20 mouse cellular contexts compared by ENCODE assay signal in the genomic region with DNA sequence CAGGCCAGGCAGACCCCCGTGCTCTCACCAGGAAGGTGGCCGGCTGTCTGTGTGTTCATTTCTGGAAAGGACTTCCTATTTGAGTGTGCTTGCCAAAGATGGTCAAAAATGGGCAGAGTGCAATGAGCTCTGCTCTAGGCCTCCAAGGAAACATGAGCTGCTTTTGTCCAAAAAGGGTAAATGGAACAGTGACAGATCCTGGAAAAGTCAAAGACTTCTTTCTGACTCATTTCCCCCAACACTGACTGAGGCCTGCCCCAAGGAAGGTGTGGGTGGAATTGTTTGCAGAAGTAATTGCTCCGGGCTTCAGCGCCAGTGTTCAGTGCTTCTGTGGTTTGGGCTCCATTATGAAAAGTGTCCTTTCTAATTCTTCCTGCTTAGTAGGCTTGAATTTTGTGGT.
"Had no signal": no experiment of that assay in that cellular context is flagged by ENCODE, and none has a peak within 500 bp of the region (broad histone marks: within the 10 kb centered on the region; RNA-seq: fewer than 3 reads in every experiment).

No protein-coding gene starts in this region.

- H3K9ac ChIP-seq: limb, embryonic 12.5 days; limb, embryonic 15.5 days; liver, embryonic 14.5 days; liver, postnatal 0 days; lung, embryonic 14.5 days; midbrain, embryonic 12.5 days; midbrain, embryonic 15.5 days; neural tube, embryonic 13.5 days had no signal

- H3K27ac ChIP-seq: kidney, postnatal 0 days; limb, embryonic 12.5 days; limb, embryonic 15.5 days; liver, embryonic 14.5 days; macrophage; midbrain, embryonic 12.5 days; midbrain, embryonic 15.5 days; neural tube, embryonic 13.5 days had no signal

- DNase-seq: kidney, postnatal 25 days; left cerebral cortex, postnatal 4 days; liver, postnatal 0 days; lung, embryonic 14.5 days; retina, postnatal 1 day; right cerebral cortex, postnatal 25 days; thymus, adult 18-20 months; thymus, postnatal 14 days; thymus, postnatal 4 days had no signal

- H3K36me3 ChIP-seq: limb, embryonic 12.5 days; limb, embryonic 15.5 days; midbrain, embryonic 12.5 days; midbrain, embryonic 15.5 days; neural tube, embryonic 13.5 days had no signal

- H3K4me2 ChIP-seq: limb, embryonic 12.5 days; limb, embryonic 15.5 days; liver, embryonic 11.5 days; lung, embryonic 14.5 days; midbrain, embryonic 12.5 days; midbrain, embryonic 15.5 days; neural tube, embryonic 13.5 days had no signal

- ATAC-seq: liver, postnatal 0 days; lung, postnatal 0 days; midbrain, embryonic 15.5 days had no signal

- H3K27me3 ChIP-seq: limb, embryonic 12.5 days; limb, embryonic 15.5 days; midbrain, embryonic 12.5 days; midbrain, embryonic 15.5 days; neural tube, embryonic 13.5 days had no signal

- H3K4me3 ChIP-seq: limb, embryonic 12.5 days; limb, embryonic 15.5 days; midbrain, embryonic 12.5 days; midbrain, embryonic 15.5 days; myocyte; neural tube, embryonic 13.5 days had no signal

- H3K4me1 ChIP-seq: limb, embryonic 12.5 days; limb, embryonic 15.5 days; midbrain, embryonic 12.5 days; midbrain, embryonic 15.5 days; neural tube, embryonic 13.5 days had no signal

- H3K9me3 ChIP-seq: limb, embryonic 12.5 days; limb, embryonic 15.5 days; midbrain, embryonic 12.5 days; midbrain, embryonic 15.5 days; neural tube, embryonic 13.5 days had no signal
